Mouse (Mus musculus): ENCODE results near the gene Zbed4.

DNA sequence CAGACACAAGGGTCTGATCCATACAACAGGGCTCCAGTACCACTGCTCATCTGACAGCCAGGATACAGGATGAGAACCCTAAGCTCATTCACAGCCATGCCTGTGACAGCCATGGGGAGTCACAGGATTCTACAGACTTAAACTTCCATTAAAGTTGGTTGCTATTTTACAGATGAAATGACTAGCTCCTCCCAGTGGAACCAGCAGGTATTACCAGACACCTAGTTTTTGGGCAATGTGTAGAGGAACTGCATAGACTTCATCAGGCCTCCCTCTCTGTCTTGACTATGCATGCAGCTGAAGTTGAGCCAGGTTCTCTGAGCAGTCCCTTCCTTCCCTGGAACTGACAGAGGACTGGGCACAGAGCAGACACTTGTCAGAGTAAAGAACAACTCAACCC lies 35.1 kb upstream of the Zbed4 start:
- TF ChIP-seq EP300 (IDR thresholded peaks at IDR 0.05; ENCODE audit: low read depth in 1 of 2, low read length in 2 of 2) (no peak), E2F4 (IDR thresholded peaks at IDR 0.05; ENCODE audit: borderline replicate concordance, low read depth, low read length) (no peak), POLR2A (IDR thresholded peaks at IDR 0.05; ENCODE audit: control insufficient read depth in 1 of 2, insufficient read depth in 1 of 2, low read depth in 1 of 2, low read length in 2 of 2, poor library complexity in 1 of 2) (no peak), RAD21 (IDR thresholded peaks at IDR 0.05; ENCODE audit: low read depth, low read length) (peak; percentile 13), CTCF (IDR thresholded peaks at IDR 0.05 in 2 of 3, conservative IDR thresholded peaks at IDR 0.05 in 1 of 3; ENCODE audit: control insufficient read depth in 1 of 3, insufficient read depth in 1 of 3, low read depth in 2 of 3, low read length in 3 of 3, poor library complexity in 1 of 3, severe bottlenecking in 1 of 3) (peak in 2 of 3 experiments; percentile 55 to 82; a peak in 4 of 6 replicates), USF1 (IDR thresholded peaks at IDR 0.05; ENCODE audit: low read depth, low read length) (no peak), MAX (IDR thresholded peaks at IDR 0.05; ENCODE audit: low read length) (no peak), GATA1 (IDR thresholded peaks at IDR 0.05; ENCODE audit: low read depth, low read length) (no peak), NELFE (IDR thresholded peaks at IDR 0.05; ENCODE audit: low read depth, low read length) (no peak), CHD2 (IDR thresholded peaks at IDR 0.05; ENCODE audit: low read length) (no peak)
